Mouse (Mus musculus) hindbrain, embryonic 12.5 days (tissue): ENCODE results near the gene Rpl32. TPM values are rescaled to one million over a fixed set of nuclear protein-coding genes. Genes with fewer than 3 reads are reported as not detected.

ENCODE experiments used
- ATAC-seq: fragments of 200-750 bp; cut with Nextera tagmentation; 2 replicates; pipeline ENCODE4 v1.8.0; 2017; ENCODE audit warnings: moderate TSS enrichment; ENCODE audit not compliant: low FRiP score
- H3K27ac ChIP-seq: fragments of 300-500 bp; sonication (generic); 2 replicates; pipeline ENCODE4 v1.5.1; 2016; ENCODE audit warnings: mild to moderate bottlenecking
- H3K27me3 ChIP-seq: fragments of 300-500 bp; sonication (generic); 2 replicates; pipeline ENCODE4 v1.6.1; 2016; ENCODE audit warnings: mild to moderate bottlenecking
- H3K36me3 ChIP-seq: fragments of 300-500 bp; sonication (generic); 2 replicates; pipeline ENCODE4 v1.6.1; 2016; ENCODE audit warnings: mild to moderate bottlenecking
- H3K4me1 ChIP-seq: fragments of 300-500 bp; sonication (generic); 2 replicates; pipeline ENCODE4 v1.6.1; 2016
- H3K4me2 ChIP-seq: fragments of 300-500 bp; sonication (generic); replicated peaks from 2 replicates; pipeline ENCODE4 v1.6.1; 2016; ENCODE audit warnings: mild to moderate bottlenecking
- H3K4me3 ChIP-seq: fragments of 300-500 bp; sonication (generic); 2 replicates; pipeline ENCODE4 v1.5.1; 2016; ENCODE audit warnings: mild to moderate bottlenecking
- H3K9ac ChIP-seq: fragments of 300-500 bp; sonication (generic); 2 replicates; pipeline ENCODE4 v1.6.1; 2016; ENCODE audit warnings: mild to moderate bottlenecking, moderate library complexity
- H3K9me3 ChIP-seq: fragments of 300-500 bp; sonication (generic); replicated peaks from 2 replicates; pipeline ENCODE4 v1.6.1; 2016; ENCODE audit warnings: mild to moderate bottlenecking
- WGBS: fragments of 180-500 bp; shearing (Covaris S2); methylation state at CpG from one replicate; pipeline ENCODE4 v1.1.7; 2016; 5-methylcytosine and 5-hydroxymethylcytosine counted together
- polyA plus RNA-seq: library from polyadenylated mRNA; unstranded; fragments of >200 nt; fragmentation: Nextera tagmentation; extraction: Ambion mirVana; gene quantifications from 2 replicates; pipeline ENCODE4 v1.2.1, GENCODE M21; 2016

The Rpl32 gene
- 1,424 and 1,629 TPM in 2 replicates for polyA plus RNA-seq

- peak within 1 kb of the TSS; percentile 88 for H3K4me2 ChIP-seq
- H3K9ac ChIP-seq = peak within 1 kb of the TSS; percentile 99
- WGBS = under 1% methylated on average over 47 of the region's 47 CpGs
- H3K4me3 ChIP-seq = peak within 1 kb of the TSS; percentile 96
- H3K4me1 ChIP-seq = peaks cover 20% of the 10 kb centered on the region
- peak within 1 kb of the TSS; percentile 97 for H3K27ac ChIP-seq
- ATAC-seq = peak; percentile 84
- H3K36me3 ChIP-seq = peaks cover 37% of the 10 kb centered on the region
- H3K9me3 ChIP-seq = no peaks in the 10 kb centered on the region
- H3K27me3 ChIP-seq = no peaks in the 10 kb centered on the region
These were observed at the start of gene Rpl32 for GRCm38 (mm10) chr6:115808488-115809231. Gene Rpl32 (minus strand): TSS chr6:115808747.

- H3K4me1 ChIP-seq = peaks cover 16% of the 10 kb centered on the region
- no peak overlapping the region for H3K9ac ChIP-seq
- WGBS = 82% methylated on average over 4 of the region's 4 CpGs
- no peak overlapping the region for H3K27ac ChIP-seq
- H3K27me3 ChIP-seq = no peaks in the 10 kb centered on the region
- no peaks in the 10 kb centered on the region for H3K36me3 ChIP-seq
- H3K9me3 ChIP-seq = no peaks in the 10 kb centered on the region
- no peak overlapping the region for H3K4me3 ChIP-seq
- no peak overlapping the region for H3K4me2 ChIP-seq
- no peak for ATAC-seq
These were observed 47.8 kb upstream of the Rpl32 start for GRCm38 (mm10) chr6:115856361-115856745.

- no peak for ATAC-seq
- Histone ChIP-seq H3K36me3 (no peaks in the 10 kb centered on the region), H3K9ac (no peak overlapping the region), H3K27ac (no peak overlapping the region), H3K27me3 (no peaks in the 10 kb centered on the region), H3K4me3 (no peak overlapping the region), H3K9me3 (no peaks in the 10 kb centered on the region), H3K4me2 (no peak overlapping the region), H3K4me1 (peaks cover 16% of the 10 kb centered on the region)
- WGBS = 87% methylated on average over 3 of the region's 3 CpGs
These were observed 47.3 kb upstream of the Rpl32 start for GRCm38 (mm10) chr6:115855733-115856360.

GRCm38 (mm10) chr6:115854432-115854831, 45.9 kb upstream of the Rpl32 start:
- Histone ChIP-seq H3K4me3 (no peak overlapping the region), H3K27me3 (no peaks in the 10 kb centered on the region), H3K9me3 (no peaks in the 10 kb centered on the region), H3K9ac (no peak overlapping the region), H3K4me2 (no peak overlapping the region), H3K27ac (no peak overlapping the region), H3K4me1 (peaks cover 16% of the 10 kb centered on the region), H3K36me3 (no peaks in the 10 kb centered on the region)
- no peak for ATAC-seq
- WGBS = 70% methylated on average over 2 of the region's 2 CpGs

GRCm38 (mm10) chr6:115853985-115854384, 45.4 kb upstream of the Rpl32 start:
- H3K4me3 ChIP-seq = peak overlapping the region; percentile 52
- ATAC-seq = no peak
- no peaks in the 10 kb centered on the region for H3K27me3 ChIP-seq
- WGBS = 47% methylated on average over 7 of the region's 7 CpGs
- peak overlapping the region; percentile 61 for H3K9ac ChIP-seq
- peaks cover 1% of the 10 kb centered on the region; the same call in 1 of the 2 replicates for H3K36me3 ChIP-seq
- H3K27ac ChIP-seq = peak overlapping the region; percentile 83
- H3K4me2 ChIP-seq = peak overlapping the region; percentile 78
- H3K9me3 ChIP-seq = no peaks in the 10 kb centered on the region
- peaks cover 16% of the 10 kb centered on the region for H3K4me1 ChIP-seq

GRCm38 (mm10) chr6:115853091-115853813, 44.7 kb upstream of the Rpl32 start, which contains the start of the genes Mbd4 and Ift122:
Gene Mbd4 (minus strand): TSS chr6:115853371.
Gene Ift122 (plus strand): TSS chr6:115853470.
- peak within 1 kb of the TSS; percentile 63 for H3K9ac ChIP-seq
- peaks cover 16% of the 10 kb centered on the region for H3K4me1 ChIP-seq
- peak within 1 kb of the TSS; percentile 52 for H3K4me3 ChIP-seq
- ATAC-seq = peak; percentile 99
- H3K9me3 ChIP-seq = no peaks in the 10 kb centered on the region
- no peaks in the 10 kb centered on the region for H3K27me3 ChIP-seq
- peaks cover 8% of the 10 kb centered on the region; the same call in 1 of the 2 replicates for H3K36me3 ChIP-seq
- H3K27ac ChIP-seq = peak within 1 kb of the TSS; percentile 83
- peak within 1 kb of the TSS; percentile 78 for H3K4me2 ChIP-seq
- WGBS = under 1% methylated on average over 51 of the region's 51 CpGs

- no peak; the same call in 1 of the 2 replicates for ATAC-seq
- Histone ChIP-seq H3K4me3 (peak overlapping the region; percentile 52), H3K4me2 (peak overlapping the region; percentile 78), H3K9me3 (no peaks in the 10 kb centered on the region), H3K27me3 (no peaks in the 10 kb centered on the region), H3K36me3 (peaks cover 8% of the 10 kb centered on the region; the same call in 1 of the 2 replicates), H3K4me1 (peaks cover 16% of the 10 kb centered on the region), H3K27ac (peak overlapping the region; percentile 82), H3K9ac (peak overlapping the region; percentile 63)
- 7% methylated on average over 20 of the region's 20 CpGs for WGBS
These were observed 44.0 kb upstream of the Rpl32 start for GRCm38 (mm10) chr6:115852446-115853090.

GRCm38 (mm10) chr6:115848598-115849304, 40.2 kb upstream of the Rpl32 start:
- Histone ChIP-seq H3K9ac (no peak overlapping the region), H3K27me3 (no peaks in the 10 kb centered on the region), H3K9me3 (no peaks in the 10 kb centered on the region), H3K4me1 (peaks cover 10% of the 10 kb centered on the region), H3K27ac (no peak overlapping the region), H3K36me3 (peaks cover 18% of the 10 kb centered on the region), H3K4me2 (no peak overlapping the region), H3K4me3 (no peak overlapping the region)
- ATAC-seq = no peak
- WGBS = 97% methylated on average over 10 of the region's 10 CpGs

GRCm38 (mm10) chr6:115846640-115847411, 38.3 kb upstream of the Rpl32 start:
- no peak overlapping the region for H3K9ac ChIP-seq
- H3K27me3 ChIP-seq = no peaks in the 10 kb centered on the region
- peaks cover 30% of the 10 kb centered on the region for H3K36me3 ChIP-seq
- ATAC-seq = no peak
- WGBS = 43% methylated on average over 8 of the region's 8 CpGs
- H3K4me3 ChIP-seq = no peak overlapping the region
- no peak overlapping the region for H3K27ac ChIP-seq
- H3K9me3 ChIP-seq = no peaks in the 10 kb centered on the region
- no peaks in the 10 kb centered on the region for H3K4me1 ChIP-seq
- no peak overlapping the region for H3K4me2 ChIP-seq

- H3K4me3 ChIP-seq = no peak overlapping the region
- no peaks in the 10 kb centered on the region for H3K27me3 ChIP-seq
- no peaks in the 10 kb centered on the region for H3K4me1 ChIP-seq
- H3K27ac ChIP-seq = no peak overlapping the region
- no peak for ATAC-seq
- no peaks in the 10 kb centered on the region for H3K9me3 ChIP-seq
- peaks cover 30% of the 10 kb centered on the region for H3K36me3 ChIP-seq
- H3K9ac ChIP-seq = no peak overlapping the region
- no peak overlapping the region for H3K4me2 ChIP-seq
- 93% methylated on average over 4 of the region's 4 CpGs for WGBS
These were observed 36.5 kb upstream of the Rpl32 start for GRCm38 (mm10) chr6:115845006-115845405.

- H3K9me3 ChIP-seq = no peaks in the 10 kb centered on the region
- H3K4me1 ChIP-seq = peaks cover 14% of the 10 kb centered on the region
- WGBS = 66% methylated on average over 5 of the region's 5 CpGs
- no peaks in the 10 kb centered on the region for H3K27me3 ChIP-seq
- peak overlapping the region; percentile 66 for H3K4me2 ChIP-seq
- 0 out of 2 replicates have a peak, but pooled peaks have one; percentile 28 for ATAC-seq
- peaks cover 12% of the 10 kb centered on the region for H3K36me3 ChIP-seq
- H3K4me3 ChIP-seq = peak overlapping the region; percentile 36; the same call in 1 of the 2 replicates
- H3K9ac ChIP-seq = no peak overlapping the region
- no peak overlapping the region for H3K27ac ChIP-seq
These were observed 30.2 kb upstream of the Rpl32 start for GRCm38 (mm10) chr6:115838745-115839144.
